Mouse (Mus musculus) lung, postnatal 0 days (tissue): ENCODE measurements at regions not wholly inside any gene's neighbourhood (a gene's known extent, or its start where the extent isn't known, plus 50 kb on each side); places are given as distances from the start of the nearest gene placed in this dataset.

Experiments used
- CTCF ChIP-seq: IDR thresholded peaks from 2 replicates; pipeline ENCODE4 v1.5.1; 2016; ENCODE audit warnings: antibody characterized with exemption, mild to moderate bottlenecking
- EP300 ChIP-seq: IDR thresholded peaks from 2 replicates; pipeline ENCODE4 v1.6.1; 2016; ENCODE audit warnings: antibody characterized with exemption, mild to moderate bottlenecking, control low read depth

GRCm38 (mm10) chr17:45933034-45933433, 99.1 kb downstream of the Vegfa start:
- TF ChIP-seq EP300 (no peak), CTCF (no peak)
